Mouse (Mus musculus) 416B (cell line): ENCODE results near the gene Egfr.
A peak's percentile ranks its signal among the peaks of the same experiment; 100 is the strongest.

Experiments
- DNase-seq: peaks from one replicate; pipeline ENCODE4 v3.0.0; 2011; ENCODE audit warnings: low read depth

Gene Egfr

GRCm38 (mm10) chr11:16895441-16896356 is 143.7 kb downstream of the Egfr start:
- no peak for DNase-seq

DNA sequence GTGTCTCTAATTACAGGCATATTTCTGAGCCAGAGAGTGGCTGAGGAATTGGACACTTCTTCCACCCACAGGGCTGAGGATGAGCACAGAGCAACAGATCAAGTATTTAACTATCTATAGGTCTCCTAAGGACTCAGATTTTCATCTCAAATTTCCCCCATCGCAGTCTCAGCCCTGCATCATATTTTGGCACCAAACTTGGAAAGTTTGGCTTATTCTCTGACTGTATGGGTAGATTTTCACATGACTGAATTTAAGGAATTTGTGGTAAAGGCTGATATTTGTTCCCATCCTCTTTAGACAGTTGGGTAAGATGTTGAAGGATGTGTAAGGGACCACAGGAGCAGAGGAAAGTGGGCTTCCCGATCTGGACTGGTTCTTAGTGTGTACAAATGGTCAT is 145.7 kb downstream of the Egfr start:
- DNase-seq, result no peak

GRCm38 (mm10) chr11:16900182-16900581 is 148.2 kb downstream of the Egfr start:
- no peak for DNase-seq

GRCm38 (mm10) chr11:16900653-16901416 is 148.8 kb downstream of the Egfr start:
- no peak for DNase-seq

- DNase-seq, result no peak
Observed at GRCm38 (mm10) chr11:16904302-16905011, 152.5 kb downstream of the Egfr start.

GRCm38 (mm10) chr11:16905012-16905332 is 153.0 kb downstream of the Egfr start:
- DNase-seq, result no peak

GRCm38 (mm10) chr11:16906530-16906929 is 154.5 kb downstream of the Egfr start:
- DNase-seq, result no peak

- DNase-seq, result no peak
Observed at GRCm38 (mm10) chr11:16907517-16908129, 155.6 kb downstream of the Egfr start.

- no peak for DNase-seq
Observed at GRCm38 (mm10) chr11:16914756-16915155, 162.8 kb downstream of the Egfr start.

DNA sequence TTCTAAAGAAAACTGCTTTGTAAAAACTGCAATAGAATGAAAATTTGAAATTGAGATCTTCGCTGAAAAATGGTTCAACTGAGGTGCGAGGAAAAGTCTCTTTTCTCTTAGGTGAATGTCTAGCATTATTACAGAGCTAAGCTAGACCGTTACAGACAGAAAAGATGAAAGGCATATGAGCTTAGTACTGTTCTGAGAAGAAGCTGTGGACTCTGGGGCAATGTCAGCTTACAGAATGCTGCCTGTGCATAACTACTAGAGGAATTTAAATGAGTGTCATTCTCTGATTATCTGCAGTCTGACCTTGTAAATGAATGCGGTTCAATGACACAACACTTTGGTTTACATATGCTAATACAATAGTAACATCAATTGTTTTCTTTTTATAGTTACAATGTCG is 163.8 kb downstream of the Egfr start:
- no peak for DNase-seq

GRCm38 (mm10) chr11:16917512-16917911 is 165.5 kb downstream of the Egfr start:
- DNase-seq, result peak; percentile 10

DNA sequence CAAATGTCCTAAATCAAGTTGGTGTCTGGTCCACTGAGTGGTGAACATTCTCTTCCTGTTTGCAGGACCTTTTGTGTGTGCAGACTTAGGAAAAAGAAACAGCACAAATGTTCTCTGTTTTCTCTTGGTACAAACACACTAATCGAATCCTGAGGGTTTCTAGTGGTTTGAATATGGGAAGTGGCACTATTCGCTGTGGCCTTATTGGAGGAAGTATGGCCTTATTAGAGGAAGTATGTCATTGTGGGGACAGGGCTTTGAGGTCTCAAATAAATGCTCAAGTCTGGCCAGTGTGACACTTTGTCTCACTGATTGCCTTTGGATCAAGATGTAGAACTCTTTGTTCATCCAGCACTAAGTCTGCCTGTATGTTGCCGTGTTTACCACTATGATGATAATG is 180.2 kb downstream of the Egfr start:
- DNase-seq, result peak; percentile 36

- no peak for DNase-seq
Observed at GRCm38 (mm10) chr11:16935577-16936236, 183.7 kb downstream of the Egfr start.

- no peak for DNase-seq
Observed at GRCm38 (mm10) chr11:16941103-16941793, 189.2 kb downstream of the Egfr start.

- DNase-seq, result no peak
Observed at GRCm38 (mm10) chr11:16941973-16942452, 190.0 kb downstream of the Egfr start.

DNA sequence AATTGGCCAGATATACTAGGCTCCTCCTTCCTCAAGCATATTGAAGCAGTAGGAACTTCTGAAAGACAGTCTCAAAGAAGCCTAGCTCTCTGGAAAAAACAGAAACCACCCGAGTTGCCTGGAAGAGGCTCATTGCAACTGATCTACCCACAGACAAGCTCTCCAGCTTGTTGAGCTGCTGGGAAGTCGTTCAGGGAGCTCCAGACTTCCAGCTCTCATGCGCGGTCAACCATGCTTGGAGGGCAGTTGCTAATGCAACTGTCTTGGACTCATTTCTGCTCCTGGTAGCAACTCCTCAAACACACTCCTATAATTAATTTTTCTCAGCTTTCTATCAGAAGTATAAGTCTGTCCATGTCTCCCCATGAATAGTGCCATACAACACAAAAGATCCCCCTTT is 191.0 kb downstream of the Egfr start:
- DNase-seq, result no peak

GRCm38 (mm10) chr11:16948756-16949155 is 196.8 kb downstream of the Egfr start:
- DNase-seq, result peak; percentile 69

GRCm38 (mm10) chr11:16950226-16950975 is 198.4 kb downstream of the Egfr start:
- peak; percentile 63 for DNase-seq

GRCm38 (mm10) chr11:16950976-16951760 is 199.2 kb downstream of the Egfr start, which contains the start of gene Fbxo48:
Gene Fbxo48, plus strand, starts transcription at chr11:16951375.
- peak; percentile 100 for DNase-seq
